Mouse (Mus musculus): Measurements from ENCODE around the gene Smok3c. TPM values are rescaled to one million over a fixed set of nuclear protein-coding genes. Genes with fewer than 3 reads are reported as not detected.
"Not testable (repeated sequence)": the region's sequence is repeated elsewhere in the genome, so short reads cannot be mapped to it uniquely, and the experiment has no call there.

Gene Smok3c
- not detected for total RNA-seq (2021)
- long read RNA-seq, experiment 1: 0 reads
- long read RNA-seq, experiment 2: 0 reads

GRCm38 (mm10) chr5:138052894-138053293, at the start of gene Smok3c:
Gene Smok3c (plus strand): TSS chr5:138053194.
- intact Hi-C loops (cut with DNase I); H3K27ac ChIP-seq; DNase-seq; H3K4me3 ChIP-seq: not testable (repeated sequence)

GRCm38 (mm10) chr5:138009437-138009836, 43.6 kb upstream of the Smok3c start:
- no peak for TF ChIP-seq CTCF (IDR thresholded peaks at IDR 0.05)
- Histone ChIP-seq H3K4me3 (no peak overlapping the region), H3K27ac (no peak overlapping the region)
- no peak for DNase-seq
- intact Hi-C loops (cut with DNase I): no loop called here

GRCm38 (mm10) chr5:138012382-138012781, 40.6 kb upstream of the Smok3c start:
- DNase-seq: no peak
- intact Hi-C loops (cut with DNase I): no loop called here
- Histone ChIP-seq H3K27ac (no peak overlapping the region), H3K4me3 (no peak overlapping the region)
- TF ChIP-seq CTCF (IDR thresholded peaks at IDR 0.05): no peak

GRCm38 (mm10) chr5:138016530-138016929, 36.5 kb upstream of the Smok3c start:
- H3K27ac ChIP-seq: no peak overlapping the region
- no peak for DNase-seq
- H3K4me3 ChIP-seq: no peak overlapping the region
- intact Hi-C loops (cut with DNase I): no loop called here
- TF ChIP-seq CTCF (IDR thresholded peaks at IDR 0.05): no peak

- TF ChIP-seq CTCF (IDR thresholded peaks at IDR 0.05): no peak
- H3K4me3 ChIP-seq: no peak overlapping the region
- intact Hi-C loops (cut with DNase I): no loop called here
- no peak overlapping the region for H3K27ac ChIP-seq
- DNase-seq: no peak
Observed at GRCm38 (mm10) chr5:138016997-138017396, 36.0 kb upstream of the Smok3c start.

GRCm38 (mm10) chr5:138019577-138019976, 33.4 kb upstream of the Smok3c start:
- DNase-seq; H3K27ac ChIP-seq; intact Hi-C loops (cut with DNase I); H3K4me3 ChIP-seq: not testable (repeated sequence)

- DNase-seq; H3K4me3 ChIP-seq; H3K27ac ChIP-seq; intact Hi-C loops (cut with DNase I): not testable (repeated sequence)
Observed at GRCm38 (mm10) chr5:138020961-138021479, 32.0 kb upstream of the Smok3c start, which contains the start of the genes Smok3a and Smok3b. Gene Smok3a (plus strand): TSS chr5:138021261. Gene Smok3b (plus strand): TSS chr5:138021429.

GRCm38 (mm10) chr5:138073803-138074202, 20.8 kb downstream of the Smok3c start:
- TF ChIP-seq CTCF (IDR thresholded peaks at IDR 0.05): no peak
- no peak for DNase-seq
- intact Hi-C loops (cut with DNase I): no loop called here
- Histone ChIP-seq H3K27ac (no peak overlapping the region), H3K4me3 (no peak overlapping the region)

- no peak overlapping the region for H3K27ac ChIP-seq
- no peak for TF ChIP-seq CTCF (IDR thresholded peaks at IDR 0.05)
- H3K4me3 ChIP-seq: no peak overlapping the region
- DNase-seq: no peak
- intact Hi-C loops (cut with DNase I): no loop called here
Observed at GRCm38 (mm10) chr5:138075684-138076083, 22.7 kb downstream of the Smok3c start.

GRCm38 (mm10) chr5:138076148-138076547, 23.2 kb downstream of the Smok3c start:
- no peak for TF ChIP-seq CTCF (IDR thresholded peaks at IDR 0.05)

GRCm38 (mm10) chr5:138080456-138080855, 27.5 kb downstream of the Smok3c start:
- H3K4me3 ChIP-seq: no peak overlapping the region
- intact Hi-C loops (cut with DNase I): no loop called here
- no peak for TF ChIP-seq CTCF (IDR thresholded peaks at IDR 0.05)

More at GRCm38 (mm10) chr5:138076148-138076547, 23.2 kb downstream of the Smok3c start:
- intact Hi-C loops (cut with DNase I): no loop called here
- DNase-seq: no peak
- Histone ChIP-seq H3K27ac (no peak overlapping the region), H3K4me3 (no peak overlapping the region)

GRCm38 (mm10) chr5:138081446-138081845, 28.5 kb downstream of the Smok3c start:
- intact Hi-C loops (cut with DNase I): no loop called here
- H3K4me3 ChIP-seq: no peak overlapping the region
- DNase-seq: no peak
- no peak for TF ChIP-seq CTCF (IDR thresholded peaks at IDR 0.05)
- no peak overlapping the region for H3K27ac ChIP-seq

More at GRCm38 (mm10) chr5:138080456-138080855, 27.5 kb downstream of the Smok3c start:
- no peak for DNase-seq
- H3K27ac ChIP-seq: no peak overlapping the region

- no peak for DNase-seq
- H3K27ac ChIP-seq: no peak overlapping the region
- intact Hi-C loops (cut with DNase I): no loop called here
- H3K4me3 ChIP-seq: no peak overlapping the region
- no peak for TF ChIP-seq CTCF (IDR thresholded peaks at IDR 0.05)
Observed at GRCm38 (mm10) chr5:138083318-138083900, 30.4 kb downstream of the Smok3c start.

- Histone ChIP-seq H3K4me3 (no peak overlapping the region), H3K27ac (no peak overlapping the region)
- intact Hi-C loops (cut with DNase I): loop anchor here (2.0 kb wide), 1 partner anchor 33 kb away; the partner anchor contains the start of gene Zscan21
- no peak for TF ChIP-seq CTCF (IDR thresholded peaks at IDR 0.05)
- DNase-seq: no peak
Observed at GRCm38 (mm10) chr5:138083936-138084335, 30.9 kb downstream of the Smok3c start.

All from gastrocnemius, adult 2 months (tissue).